Mouse (Mus musculus) cerebellum, adult 18-20 months (tissue): ENCODE data around the gene Map2k4.

Source experiments
- DNase-seq, 2 experiments: peaks; one replicate each; pipeline ENCODE4 v3.0.0; 2021

Map2k4 gene

DNA sequence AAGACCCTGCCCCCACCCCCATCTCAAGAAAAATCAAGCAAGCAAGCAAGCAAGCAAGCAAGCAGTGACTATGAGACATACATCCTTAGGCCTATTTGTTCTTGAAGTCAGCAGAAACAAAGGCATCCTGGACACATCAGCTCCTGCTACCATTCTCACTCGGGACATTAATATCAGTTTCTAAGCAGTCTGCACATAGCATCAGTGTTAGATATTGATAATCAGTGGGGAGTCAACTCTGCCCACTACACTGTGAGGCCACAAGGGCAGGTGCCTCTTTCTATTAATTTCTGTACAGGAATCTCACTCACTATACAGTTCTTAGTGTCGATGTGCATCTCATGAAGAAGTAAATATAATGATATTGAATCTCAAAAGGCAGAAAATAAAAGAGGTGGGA is 14.6 kb downstream of the Map2k4 start:
- DNase-seq: no peak

- DNase-seq: no peak
Observed at GRCm38 (mm10) chr11:65771546-65771945, 16.6 kb downstream of the Map2k4 start.

- no peak for DNase-seq
Observed at GRCm38 (mm10) chr11:65769990-65770389, 18.1 kb downstream of the Map2k4 start.

DNA sequence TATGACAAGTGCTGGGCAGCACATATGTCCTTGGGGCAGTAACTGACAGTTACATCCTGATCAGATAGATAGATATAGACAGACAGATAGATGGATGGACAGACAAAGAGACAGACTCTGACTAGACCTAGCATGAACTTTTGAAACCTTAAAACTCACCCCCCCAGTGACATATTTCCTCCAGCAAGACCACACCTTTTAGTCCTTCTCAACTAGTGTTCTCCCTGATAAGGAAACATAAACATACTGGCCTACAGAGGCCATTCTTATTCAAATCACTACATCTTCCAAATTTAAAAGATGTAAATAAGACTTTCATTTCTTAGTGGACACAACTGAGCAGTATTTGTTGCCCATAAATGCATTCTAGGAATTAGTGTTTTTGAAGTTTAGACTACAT is 19.7 kb downstream of the Map2k4 start:
- no peak for DNase-seq

- no peak for DNase-seq
Observed at GRCm38 (mm10) chr11:65760912-65761311, 27.2 kb downstream of the Map2k4 start.

DNA sequence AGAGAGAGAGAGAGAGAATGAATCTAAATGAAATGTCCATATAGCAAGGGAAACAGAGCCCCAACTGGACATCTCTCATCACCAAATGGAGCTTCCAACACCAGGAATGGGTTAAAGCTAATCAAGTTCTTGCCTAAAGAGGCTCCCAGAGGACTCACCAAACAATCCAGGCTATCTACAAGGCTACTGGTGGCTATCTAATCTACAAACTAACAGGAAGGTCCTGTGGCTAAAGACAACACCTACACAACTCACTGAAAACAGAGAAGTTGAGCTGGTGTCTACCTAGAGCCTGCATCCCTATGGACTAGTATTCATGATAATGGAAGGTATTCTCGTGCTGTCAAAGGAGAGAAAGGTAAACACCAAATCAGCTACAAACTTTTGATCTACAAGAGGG is 28.7 kb downstream of the Map2k4 start:
- no peak for DNase-seq

DNA sequence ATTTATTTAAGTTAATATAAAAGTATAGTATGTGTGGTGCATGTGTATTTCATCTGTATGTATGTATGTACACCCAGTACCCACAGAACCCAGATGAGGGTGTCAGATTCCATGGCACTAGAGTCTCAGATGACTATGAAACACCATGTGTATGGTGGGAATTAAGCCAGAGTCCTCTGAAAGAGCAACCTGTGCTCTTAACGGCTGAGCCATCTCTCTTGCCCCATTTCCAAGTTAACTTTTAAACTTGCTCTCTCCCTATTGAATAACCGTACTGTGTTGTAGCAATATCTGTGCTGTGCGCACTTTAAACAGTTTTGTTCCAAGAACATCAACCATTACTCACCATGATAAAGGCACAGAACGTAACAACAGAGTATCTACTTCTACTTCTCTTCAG is 33.9 kb downstream of the Map2k4 start:
- DNase-seq: no peak

- DNase-seq: no peak
Observed at GRCm38 (mm10) chr11:65753593-65753992, 34.5 kb downstream of the Map2k4 start.

DNA sequence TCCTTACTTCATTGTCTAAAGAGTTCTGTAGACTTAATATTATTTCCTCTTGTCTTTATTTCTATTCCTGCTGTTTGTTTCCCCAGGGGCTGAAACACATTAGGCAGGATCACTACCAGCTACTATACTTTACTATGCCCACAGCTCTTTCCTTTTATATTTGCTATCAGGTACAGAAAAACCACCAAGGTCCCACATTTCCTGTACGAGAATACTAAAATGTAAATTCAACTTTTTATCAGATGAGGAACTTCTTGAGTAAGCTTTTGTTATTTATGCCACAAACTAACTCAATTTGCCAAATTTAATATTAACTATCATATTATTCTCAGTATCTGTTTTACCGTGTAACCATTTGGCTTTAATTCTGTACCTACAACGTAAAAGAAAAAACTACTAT is 37.6 kb downstream of the Map2k4 start:
- no peak for DNase-seq

DNA sequence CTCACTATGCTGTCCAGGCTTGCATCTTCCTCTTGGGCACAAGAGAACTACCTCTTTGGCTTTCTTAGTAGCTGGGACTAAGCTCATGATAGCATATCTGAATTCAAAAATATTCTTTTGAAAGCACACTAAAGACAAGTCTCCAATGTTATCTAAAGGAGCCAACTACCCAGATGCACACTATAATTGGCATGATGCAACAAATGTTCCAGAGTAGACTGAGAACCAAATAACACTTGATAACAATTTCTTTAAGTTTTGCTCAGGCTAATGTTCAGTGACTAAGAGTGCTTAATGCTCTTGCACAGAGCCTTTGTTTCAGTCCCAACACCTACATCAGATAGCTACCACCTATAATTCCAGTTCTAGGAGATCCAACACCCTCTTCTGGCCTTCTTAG is 40.7 kb downstream of the Map2k4 start:
- no peak for DNase-seq

DNA sequence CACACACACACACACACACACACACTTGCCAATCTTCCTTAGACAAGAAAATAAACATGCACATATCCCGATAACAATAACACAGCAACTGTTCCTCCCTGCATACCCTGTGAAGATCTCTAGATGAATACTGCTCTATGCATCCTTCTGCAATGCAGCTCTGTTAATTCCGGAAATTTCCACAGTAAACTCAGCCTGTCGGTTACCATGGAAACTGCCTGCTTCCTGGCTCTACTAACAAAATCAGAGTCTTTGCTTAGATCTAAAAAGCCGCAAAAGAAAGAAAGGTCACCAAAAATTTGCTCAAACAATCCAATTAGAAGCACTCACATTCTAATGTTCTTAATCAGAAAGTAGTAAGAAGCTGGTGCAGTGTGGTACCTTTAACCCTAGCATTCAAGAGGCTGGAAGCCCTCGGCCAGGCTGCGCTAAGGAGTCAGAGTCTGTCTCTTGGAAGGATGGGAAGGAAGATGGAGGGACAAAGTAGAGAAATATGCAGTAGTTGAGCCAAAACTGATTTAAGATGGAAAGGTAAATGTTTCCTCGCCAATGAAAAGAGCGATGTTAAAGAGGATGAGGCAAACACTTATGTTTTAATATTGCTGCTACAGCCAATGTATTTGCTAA is 42.3 kb downstream of the Map2k4 start:
- peak; percentile 37 to 38 for DNase-seq

DNA sequence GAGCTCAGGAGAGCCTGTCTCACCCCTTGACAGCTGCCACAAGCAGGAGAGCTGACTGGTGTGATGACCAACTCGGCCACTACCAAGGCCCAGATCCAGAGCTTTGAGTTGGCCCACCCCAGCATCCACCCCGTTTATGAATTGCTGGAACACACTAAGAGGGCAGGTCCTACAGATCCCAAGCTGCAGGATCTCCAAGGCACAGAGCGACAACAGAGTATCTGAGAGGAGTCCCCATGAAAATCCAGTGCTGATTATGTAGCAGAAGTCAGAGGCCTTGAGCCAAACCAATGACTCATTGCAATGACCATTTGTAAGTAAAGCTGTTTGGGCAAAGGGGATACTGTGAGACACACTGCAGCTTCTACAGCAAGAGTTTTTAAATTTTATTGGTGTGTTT is 44.2 kb downstream of the Map2k4 start:
- DNase-seq: peak; percentile 44 to 64

DNA sequence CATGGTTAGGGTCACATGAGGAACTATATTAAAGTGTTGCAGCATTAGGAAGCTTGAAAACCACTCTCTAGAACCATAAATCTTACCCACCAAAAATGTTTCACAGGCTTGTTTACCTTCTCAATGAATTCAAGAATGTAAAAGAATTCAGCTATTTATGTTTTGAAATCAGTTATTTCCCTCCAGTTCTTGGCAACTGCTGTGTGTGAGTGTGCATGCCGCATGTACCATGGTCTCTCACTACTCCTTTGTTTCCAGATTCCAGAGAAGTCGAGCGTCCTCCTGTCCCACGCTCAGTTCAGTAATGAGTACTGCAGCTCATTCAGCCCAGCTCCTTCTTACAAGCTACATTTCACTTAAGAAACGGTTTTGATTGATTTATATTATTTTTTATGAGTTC is 47.3 kb downstream of the Map2k4 start:
- DNase-seq: no peak

GRCm38 (mm10) chr11:65740390-65740789 is 47.7 kb downstream of the Map2k4 start:
- DNase-seq: no peak

DNA sequence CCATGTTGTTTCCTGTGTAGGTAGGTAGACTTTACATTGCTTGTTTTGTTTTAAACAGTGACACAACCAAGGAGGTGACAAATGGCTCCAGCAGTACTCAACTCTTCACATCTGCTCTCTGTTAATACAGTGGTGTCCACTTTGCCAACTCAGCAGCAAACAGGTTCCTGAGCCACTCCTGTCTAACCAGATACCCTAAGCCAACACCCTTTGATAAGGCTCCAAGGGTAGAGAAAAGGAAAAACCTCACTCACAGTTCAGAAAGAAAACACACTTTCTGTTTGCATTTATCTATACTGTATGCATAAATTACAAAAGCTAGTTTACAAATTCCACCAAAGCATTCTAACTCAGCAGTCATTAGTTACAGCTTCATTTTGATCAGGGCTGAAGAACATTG is 48.2 kb downstream of the Map2k4 start:
- DNase-seq: no peak

- no peak for DNase-seq
Observed at GRCm38 (mm10) chr11:65734656-65735055, 53.4 kb downstream of the Map2k4 start.

GRCm38 (mm10) chr11:65729623-65730217 is 58.4 kb downstream of the Map2k4 start:
- no peak for DNase-seq

DNA sequence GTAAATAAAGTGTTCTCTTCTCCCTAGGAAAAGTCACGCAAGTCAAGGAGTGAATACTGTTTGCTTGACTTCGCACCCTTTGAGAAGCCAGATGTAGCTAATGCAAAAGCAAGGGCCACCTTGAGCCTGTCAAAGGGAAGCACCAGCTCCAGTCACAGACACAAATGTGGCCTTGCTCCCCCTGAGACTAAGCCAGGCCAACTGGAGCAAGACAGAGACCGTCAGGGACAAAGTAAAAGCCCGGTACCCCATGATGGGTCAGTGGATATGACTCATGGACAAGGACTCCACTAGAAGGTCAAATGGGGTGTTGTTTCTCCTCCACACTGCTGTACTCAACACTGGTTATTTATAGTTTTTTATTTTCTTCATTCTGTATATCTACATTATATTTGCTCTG is 59.2 kb downstream of the Map2k4 start:
- DNase-seq: no peak

DNA sequence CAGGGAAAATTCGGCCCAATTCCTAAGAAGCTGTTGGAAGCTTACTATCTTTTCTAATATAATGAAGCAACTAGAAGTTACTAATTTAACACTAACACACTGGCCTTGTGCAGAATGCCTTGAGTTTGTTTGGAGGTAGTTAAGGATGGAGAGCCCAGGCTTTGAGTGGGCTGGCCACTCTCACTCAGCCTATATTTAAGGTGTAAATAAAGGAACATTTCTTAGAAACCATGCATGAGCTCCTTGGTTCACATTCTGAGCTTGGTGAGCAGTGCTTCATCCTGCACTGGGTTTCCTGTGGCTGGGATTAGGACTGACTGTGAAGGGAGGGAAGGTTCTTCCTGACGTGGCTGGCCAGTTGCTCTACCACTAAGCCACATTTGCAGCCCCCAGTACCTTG is 64.4 kb downstream of the Map2k4 start:
- DNase-seq: no peak

- no peak for DNase-seq
Observed at GRCm38 (mm10) chr11:65721615-65722014, 66.5 kb downstream of the Map2k4 start.

DNA sequence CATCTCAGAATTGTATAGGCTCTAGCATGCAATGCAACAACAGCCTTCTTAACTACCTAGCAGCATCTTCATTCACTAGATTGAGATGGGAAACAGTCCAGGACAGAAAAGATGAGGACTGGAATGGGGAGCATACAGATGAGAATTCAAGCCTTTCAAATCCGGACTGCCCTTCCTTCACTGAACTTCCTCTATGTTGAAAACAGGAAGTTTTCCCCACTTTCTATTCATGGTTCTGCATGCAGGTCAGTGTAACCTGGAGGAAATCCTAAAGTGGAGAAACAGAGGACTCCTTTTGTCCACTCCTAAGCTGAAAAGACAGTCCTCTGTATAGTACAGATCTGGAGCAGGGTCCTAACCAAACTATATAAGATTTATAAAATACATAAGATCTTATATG is 68.1 kb downstream of the Map2k4 start:
- no peak for DNase-seq

DNA sequence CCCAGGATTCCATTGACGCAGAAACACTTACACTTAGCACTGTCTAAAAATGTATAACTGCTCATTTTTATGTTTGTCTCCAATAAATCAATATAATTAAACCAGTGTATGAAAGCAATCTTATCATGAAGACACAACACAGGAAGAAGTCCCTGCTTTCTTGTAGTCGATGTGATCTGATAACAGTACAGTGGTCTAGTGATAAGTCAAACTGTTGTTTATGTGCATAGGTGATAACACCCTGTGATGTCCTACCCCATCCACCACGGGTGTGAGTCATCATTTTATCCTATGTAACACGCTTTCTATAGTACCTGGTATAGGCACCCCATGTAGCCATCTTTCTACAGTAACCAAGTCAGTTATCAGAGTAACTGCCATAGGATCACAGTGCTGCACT is 74.3 kb downstream of the Map2k4 start:
- DNase-seq: no peak

DNA sequence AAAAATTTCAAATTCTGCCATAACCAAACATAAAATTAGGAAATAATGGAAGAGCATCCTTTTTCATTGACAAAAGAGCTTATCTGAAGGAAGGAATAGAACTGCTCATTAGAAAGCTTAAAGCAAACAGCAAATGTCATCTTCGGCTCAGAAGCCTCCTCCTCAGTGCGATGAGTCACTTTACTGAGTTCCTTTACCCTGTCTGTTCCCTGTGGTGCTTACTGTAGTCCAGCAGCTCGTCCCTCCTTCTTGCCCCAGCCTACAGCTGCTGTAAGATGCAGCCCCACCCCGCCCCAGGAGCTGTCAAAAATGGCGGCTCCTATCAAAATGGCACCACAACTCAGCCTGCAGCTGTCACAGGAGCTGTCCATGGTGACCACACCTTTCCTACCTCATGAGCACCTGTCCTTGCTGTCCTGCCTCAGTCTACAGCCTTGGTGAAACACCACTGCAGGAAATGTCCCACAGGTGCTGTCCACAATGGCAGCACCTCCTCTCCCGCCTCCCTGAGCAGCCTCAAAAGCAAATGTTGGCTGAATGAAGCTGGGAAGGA is 75.3 kb downstream of the Map2k4 start:
- no peak for DNase-seq

DNA sequence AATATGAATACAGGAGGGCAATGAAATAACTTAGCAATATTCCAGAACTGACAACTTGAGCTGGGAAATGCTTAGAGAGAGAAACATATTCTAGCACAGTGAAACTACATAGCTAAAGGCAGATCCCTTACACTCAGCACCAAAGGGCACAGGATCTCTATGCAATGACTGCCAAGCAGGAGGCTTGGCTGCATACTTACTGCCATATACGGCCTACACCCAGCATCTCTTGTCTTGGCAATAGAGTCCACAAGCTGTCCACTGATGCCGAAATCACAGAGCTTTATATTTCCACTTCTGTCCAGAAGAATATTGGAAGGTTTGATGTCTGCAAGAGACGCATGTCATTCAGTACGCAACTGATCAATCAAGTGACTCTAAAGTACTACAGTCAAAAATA is 81.3 kb downstream of the Map2k4 start:
- peak; percentile 39 to 55 for DNase-seq

- peak; percentile 54 to 57 for DNase-seq
Observed at GRCm38 (mm10) chr11:65706176-65706575, 81.9 kb downstream of the Map2k4 start.
